Mouse (Mus musculus): ENCODE data around the gene Ten1. TPM values are rescaled to one million over a fixed set of nuclear protein-coding genes. Genes with fewer than 3 reads are reported as not detected.
A peak's percentile ranks its signal among the peaks of the same experiment; 100 is the strongest.

Gene Ten1
- polyA plus RNA-seq, 1 experiment from 2014 or later: 64.1 TPM

DNA sequence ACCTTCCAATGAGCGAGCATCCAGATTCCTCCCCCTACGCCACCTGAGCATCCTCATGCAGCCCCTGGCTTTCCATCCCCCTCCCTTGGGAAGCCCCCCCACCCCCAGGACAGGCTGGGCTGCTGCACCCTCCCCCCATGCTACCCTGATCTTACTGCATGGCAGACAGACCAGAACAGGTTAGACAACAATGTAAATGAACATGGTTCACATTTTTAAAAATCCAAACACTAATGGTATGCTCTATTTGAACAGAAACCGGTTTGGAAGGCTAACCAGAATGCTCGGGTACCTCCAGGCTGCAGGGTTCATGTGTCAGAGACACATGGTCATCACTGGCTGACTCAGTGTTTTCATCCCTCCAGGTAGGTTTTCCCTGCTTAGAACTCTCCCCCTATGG lies 30.0 kb downstream of the Ten1 start:
- DNase-seq (peak; percentile 50), ATAC-seq (ENCODE audit: insufficient read depth) (peak; percentile 26; the same call in 1 of the 2 replicates)

DNA sequence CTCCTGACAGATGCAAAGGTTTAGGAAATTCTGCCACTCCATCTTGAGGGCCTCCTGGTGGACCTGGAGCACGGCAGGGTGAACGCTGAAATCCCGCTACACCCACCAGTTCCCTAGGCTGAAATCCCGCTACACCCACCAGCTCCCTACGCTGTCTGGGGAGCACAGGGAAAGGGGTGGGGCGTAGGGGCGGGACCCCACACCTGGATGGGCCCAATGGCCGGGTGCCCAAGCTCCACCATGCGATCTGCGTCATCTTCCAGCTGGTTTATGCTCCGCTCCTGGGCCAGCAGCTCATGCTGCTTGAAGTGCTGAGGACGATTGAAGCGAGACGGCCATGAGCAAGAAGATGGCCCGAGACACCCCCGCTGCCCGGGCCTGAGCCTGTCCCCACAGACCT lies 33.8 kb downstream of the Ten1 start:
- Histone ChIP-seq H3K4me2 (0 out of 2 replicates have a peak overlapping the region, but pooled peaks have one; percentile 10), H3K4me1 (ENCODE audit: insufficient read depth) (0 out of 2 replicates have a peak, but pooled peaks cover 5% of the 10 kb centered on the region), H3K9ac (0 out of 2 replicates have a peak overlapping the region, but pooled peaks have one; percentile 9), H3K36me3 (ENCODE audit: insufficient read depth) (no peaks in the 10 kb centered on the region), H3K27ac (ENCODE audit: low read depth) (no peak overlapping the region), H3K9me3 (ENCODE audit: low read depth, low read length) (no peaks in the 10 kb centered on the region), H3K4me3 (ENCODE audit: low read depth, low read length) (no peak overlapping the region), H3K27me3 (ENCODE audit: insufficient read depth, low read length) (peaks cover 9% of the 10 kb centered on the region; the same call in 1 of the 2 replicates)
- ATAC-seq (ENCODE audit: insufficient read depth): no peak
- no peak for DNase-seq
- no peak for TF ChIP-seq CTCF (IDR thresholded peaks at IDR 0.05; ENCODE audit: low read depth)
- WGBS: 29% methylated on average over 17 of the region's 17 CpGs

More for the DNA sequence above, 30.0 kb downstream of the Ten1 start:
- no peaks in the 10 kb centered on the region for H3K36me3 ChIP-seq (ENCODE audit: insufficient read depth)
- no peak overlapping the region for H3K9ac ChIP-seq
- no peak for TF ChIP-seq CTCF (IDR thresholded peaks at IDR 0.05; ENCODE audit: low read depth)
- no peak overlapping the region for H3K4me3 ChIP-seq (ENCODE audit: low read depth, low read length)
- H3K9me3 ChIP-seq (ENCODE audit: low read depth, low read length): no peaks in the 10 kb centered on the region
- H3K4me2 ChIP-seq: 0 out of 2 replicates have a peak overlapping the region, but pooled peaks have one; percentile 7
- H3K4me1 ChIP-seq (ENCODE audit: insufficient read depth): 0 out of 2 replicates have a peak, but pooled peaks cover 5% of the 10 kb centered on the region
- 57% methylated on average over 4 of the region's 4 CpGs for WGBS
- H3K27me3 ChIP-seq (ENCODE audit: insufficient read depth, low read length): peaks cover 13% of the 10 kb centered on the region
- H3K27ac ChIP-seq (ENCODE audit: low read depth): peak overlapping the region; percentile 69

- Histone ChIP-seq H3K9ac (no peak overlapping the region), H3K27me3 (ENCODE audit: insufficient read depth, low read length) (peaks cover 20% of the 10 kb centered on the region; the same call in 1 of the 2 replicates), H3K27ac (ENCODE audit: low read depth) (no peak overlapping the region), H3K36me3 (ENCODE audit: insufficient read depth) (no peaks in the 10 kb centered on the region), H3K9me3 (ENCODE audit: low read depth, low read length) (no peaks in the 10 kb centered on the region), H3K4me2 (no peak overlapping the region), H3K4me3 (ENCODE audit: low read depth, low read length) (no peak overlapping the region), H3K4me1 (ENCODE audit: insufficient read depth) (no peaks in the 10 kb centered on the region)
- no peak for DNase-seq
- TF ChIP-seq CTCF (IDR thresholded peaks at IDR 0.05; ENCODE audit: low read depth): no peak
- no peak for ATAC-seq (ENCODE audit: insufficient read depth)
- WGBS: 86% methylated on average over 8 of the region's 8 CpGs
Observed at GRCm38 (mm10) chr11:116234901-116235300, 36.2 kb downstream of the Ten1 start.

- Histone ChIP-seq H3K4me1 (ENCODE audit: insufficient read depth) (no peaks in the 10 kb centered on the region), H3K4me2 (peak within 1 kb of the TSS; percentile 60), H3K27me3 (ENCODE audit: insufficient read depth, low read length) (peaks cover 20% of the 10 kb centered on the region; the same call in 1 of the 2 replicates), H3K9ac (peak within 1 kb of the TSS; percentile 42; the same call in 1 of the 2 replicates), H3K4me3 (ENCODE audit: low read depth, low read length) (peak within 1 kb of the TSS; percentile 27), H3K27ac (ENCODE audit: low read depth) (peak within 1 kb of the TSS; percentile 47; the same call in 1 of the 2 replicates), H3K36me3 (ENCODE audit: insufficient read depth) (0 out of 2 replicates have a peak, but pooled peaks cover under 1% of the 10 kb centered on the region), H3K9me3 (ENCODE audit: low read depth, low read length) (no peaks in the 10 kb centered on the region)
- DNase-seq: peak; percentile 79
- WGBS: 10% methylated on average over 31 of the region's 31 CpGs
- peak; percentile 91 for ATAC-seq (ENCODE audit: insufficient read depth)
- no peak for TF ChIP-seq CTCF (IDR thresholded peaks at IDR 0.05; ENCODE audit: low read depth)
Observed at GRCm38 (mm10) chr11:116237742-116238395, 39.2 kb downstream of the Ten1 start, which contains the start of gene Evpl. Gene Evpl, minus strand, starts transcription at chr11:116238077.

- H3K4me2 ChIP-seq: no peak overlapping the region
- no peaks in the 10 kb centered on the region for H3K4me1 ChIP-seq (ENCODE audit: insufficient read depth)
- peaks cover 19% of the 10 kb centered on the region for H3K36me3 ChIP-seq (ENCODE audit: insufficient read depth)
- 0 out of 2 replicates have a peak overlapping the region, but pooled peaks have one; percentile 26 for H3K27ac ChIP-seq (ENCODE audit: low read depth)
- H3K4me3 ChIP-seq (ENCODE audit: low read depth, low read length): no peak overlapping the region
- H3K27me3 ChIP-seq (ENCODE audit: insufficient read depth, low read length): peaks cover 13% of the 10 kb centered on the region; the same call in 1 of the 2 replicates
- no peak for TF ChIP-seq CTCF (IDR thresholded peaks at IDR 0.05; ENCODE audit: low read depth)
- H3K9me3 ChIP-seq (ENCODE audit: low read depth, low read length): no peaks in the 10 kb centered on the region
- WGBS: 29% methylated on average over 7 of the region's 7 CpGs
- no peak for ATAC-seq (ENCODE audit: insufficient read depth)
- peak; percentile 46 for DNase-seq
- no peak overlapping the region; the same call in 1 of the 2 replicates for H3K9ac ChIP-seq
Observed at GRCm38 (mm10) chr11:116239797-116240196, 41.1 kb downstream of the Ten1 start.

DNA sequence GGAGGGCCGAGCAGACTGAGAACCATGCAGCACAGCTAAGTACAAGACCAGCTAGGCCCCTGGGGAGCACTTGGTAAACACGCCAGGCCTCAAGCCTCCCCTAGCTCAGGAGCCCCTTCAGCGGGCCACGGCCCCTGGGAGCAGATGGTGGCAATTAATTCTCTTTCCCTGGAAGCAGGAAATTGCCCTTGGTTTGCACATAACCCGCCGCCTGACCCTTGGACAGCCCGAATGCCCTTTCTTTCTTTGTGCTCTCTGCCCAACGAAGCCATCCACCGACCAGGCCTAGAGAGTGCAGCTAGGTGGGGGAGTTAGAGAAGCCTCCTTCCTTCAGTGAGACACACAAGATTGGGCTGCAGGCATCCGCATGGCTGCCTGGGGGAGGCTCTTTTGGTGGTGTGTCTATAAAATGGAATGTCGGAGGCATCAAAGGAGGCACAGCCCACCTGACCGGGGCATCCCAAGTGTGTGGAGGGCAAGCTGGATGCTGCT lies 43.1 kb downstream of the Ten1 start:
- H3K9me3 ChIP-seq (ENCODE audit: low read depth, low read length): no peaks in the 10 kb centered on the region
- H3K9ac ChIP-seq: no peak overlapping the region; the same call in 1 of the 2 replicates
- 52% methylated on average over 12 of the region's 12 CpGs for WGBS
- H3K27me3 ChIP-seq (ENCODE audit: insufficient read depth, low read length): peaks cover 13% of the 10 kb centered on the region; the same call in 1 of the 2 replicates
- no peak for DNase-seq
- no peak overlapping the region for H3K4me2 ChIP-seq
- no peak for TF ChIP-seq CTCF (IDR thresholded peaks at IDR 0.05; ENCODE audit: low read depth)
- H3K4me3 ChIP-seq (ENCODE audit: low read depth, low read length): no peak overlapping the region
- ATAC-seq (ENCODE audit: insufficient read depth): no peak
- H3K4me1 ChIP-seq (ENCODE audit: insufficient read depth): no peaks in the 10 kb centered on the region
- H3K27ac ChIP-seq (ENCODE audit: low read depth): no peak overlapping the region
- peaks cover 39% of the 10 kb centered on the region for H3K36me3 ChIP-seq (ENCODE audit: insufficient read depth)

GRCm38 (mm10) chr11:116244580-116244979 lies 45.9 kb downstream of the Ten1 start:
- WGBS: 70% methylated on average over 8 of the region's 8 CpGs
- Histone ChIP-seq H3K4me1 (ENCODE audit: insufficient read depth) (no peaks in the 10 kb centered on the region), H3K9me3 (ENCODE audit: low read depth, low read length) (no peaks in the 10 kb centered on the region), H3K36me3 (ENCODE audit: insufficient read depth) (peaks cover 67% of the 10 kb centered on the region), H3K27me3 (ENCODE audit: insufficient read depth, low read length) (no peaks in the 10 kb centered on the region), H3K27ac (ENCODE audit: low read depth) (no peak overlapping the region), H3K4me3 (ENCODE audit: low read depth, low read length) (no peak overlapping the region), H3K9ac (no peak overlapping the region), H3K4me2 (no peak overlapping the region)
- TF ChIP-seq CTCF (IDR thresholded peaks at IDR 0.05; ENCODE audit: low read depth): no peak
- ATAC-seq (ENCODE audit: insufficient read depth) (no peak), DNase-seq (no peak)

All from lung, embryonic 14.5 days (tissue).